Mouse (Mus musculus): ENCODE results near the gene Tex33. TPM values are rescaled to one million over a fixed set of nuclear protein-coding genes. Genes with fewer than 3 reads are reported as not detected.
"Not testable (repeated sequence)": the region's sequence is repeated elsewhere in the genome, so short reads cannot be mapped to it uniquely, and the experiment has no call there.

Gene Tex33
- polyA plus RNA-seq, 1 experiment from 2014 or later = not detected

DNA sequence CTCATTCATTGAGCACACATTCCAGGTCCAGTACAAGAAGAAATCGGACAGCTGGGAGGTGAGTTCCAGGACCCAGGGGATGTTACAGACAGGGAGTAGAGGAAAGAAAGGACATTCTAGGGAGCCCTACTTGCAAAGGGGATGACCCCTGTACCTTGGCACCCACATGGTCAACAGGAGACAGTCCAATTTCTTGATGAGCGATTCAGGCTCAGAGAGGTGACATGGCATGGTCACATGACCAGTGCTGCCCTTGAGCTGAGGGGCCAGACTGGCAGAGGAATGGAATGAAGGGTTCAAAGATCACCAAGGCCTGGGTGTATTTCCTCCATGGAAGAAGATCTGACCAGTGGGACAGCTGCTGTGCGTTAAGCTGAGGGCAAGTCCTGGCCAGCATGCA lies 51.1 kb downstream of the Tex33 start:
- no peak overlapping the region for H3K27ac ChIP-seq (replicated peaks in 1 of 2; ENCODE audit: control insufficient read depth in 1 of 2, insufficient read depth in 1 of 2, low read depth in 2 of 2, low read length in 2 of 2)
- H3K9ac ChIP-seq (ENCODE audit: low read length) = no peak overlapping the region
- H3K4me1 ChIP-seq (ENCODE audit: control insufficient read depth in 2 of 2, insufficient read depth in 2 of 2, low read length in 2 of 2) = no peaks in the 10 kb centered on the region
- 81% methylated on average over 3 of the region's 3 CpGs for WGBS
- H3K4me2 ChIP-seq (ENCODE audit: low read length) = no peak overlapping the region
- H3K36me3 ChIP-seq (ENCODE audit: control insufficient read depth, insufficient read depth, low read length) = no peaks in the 10 kb centered on the region
- H3K27me3 ChIP-seq (ENCODE audit: control insufficient read depth, insufficient read depth, low read length) = no peaks in the 10 kb centered on the region
- ATAC-seq (ENCODE audit: insufficient number of reproducible peaks, insufficient read depth, low FRiP score, low read depth) = no peak
- no peak overlapping the region for H3K4me3 ChIP-seq (ENCODE audit: control insufficient read depth in 1 of 2, insufficient read depth in 1 of 2, low read depth in 1 of 2, low read length in 2 of 2)
- H3K9me3 ChIP-seq (ENCODE audit: control insufficient read depth, low read length) = no peaks in the 10 kb centered on the region

DNA sequence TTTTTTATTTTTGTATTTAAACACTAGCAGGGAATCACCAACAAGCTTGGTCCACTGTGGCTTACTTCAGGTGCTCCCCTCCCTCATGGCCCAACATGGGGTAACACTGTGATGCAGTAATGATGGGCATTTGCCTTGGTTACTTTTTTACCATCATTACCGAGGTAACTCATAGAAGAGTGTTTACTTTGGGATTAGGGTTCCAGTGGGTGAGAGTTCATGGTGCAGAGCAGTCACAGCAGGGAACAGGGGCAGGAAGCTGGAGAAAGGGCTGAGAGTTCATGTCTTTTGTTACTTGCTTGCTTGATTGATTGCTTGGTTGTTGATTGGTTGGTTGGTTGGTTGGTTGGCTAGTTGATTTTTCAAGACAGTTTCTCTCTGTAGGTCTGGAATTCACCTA lies 52.0 kb downstream of the Tex33 start:
- no peak for ATAC-seq (ENCODE audit: insufficient number of reproducible peaks, insufficient read depth, low FRiP score, low read depth)
- no peak overlapping the region for H3K9ac ChIP-seq (ENCODE audit: low read length)
- H3K9me3 ChIP-seq (ENCODE audit: control insufficient read depth, low read length) = no peaks in the 10 kb centered on the region
- no peaks in the 10 kb centered on the region for H3K4me1 ChIP-seq (ENCODE audit: control insufficient read depth in 2 of 2, insufficient read depth in 2 of 2, low read length in 2 of 2)
- H3K27me3 ChIP-seq (ENCODE audit: control insufficient read depth, insufficient read depth, low read length) = no peaks in the 10 kb centered on the region
- H3K4me2 ChIP-seq (ENCODE audit: low read length) = no peak overlapping the region
- no peak overlapping the region for H3K27ac ChIP-seq (replicated peaks in 1 of 2; ENCODE audit: control insufficient read depth in 1 of 2, insufficient read depth in 1 of 2, low read depth in 2 of 2, low read length in 2 of 2)
- no peaks in the 10 kb centered on the region for H3K36me3 ChIP-seq (ENCODE audit: control insufficient read depth, insufficient read depth, low read length)
- H3K4me3 ChIP-seq (ENCODE audit: control insufficient read depth in 1 of 2, insufficient read depth in 1 of 2, low read depth in 1 of 2, low read length in 2 of 2) = no peak overlapping the region
- 10% methylated on average over 1 of the region's 1 CpGs for WGBS

DNA sequence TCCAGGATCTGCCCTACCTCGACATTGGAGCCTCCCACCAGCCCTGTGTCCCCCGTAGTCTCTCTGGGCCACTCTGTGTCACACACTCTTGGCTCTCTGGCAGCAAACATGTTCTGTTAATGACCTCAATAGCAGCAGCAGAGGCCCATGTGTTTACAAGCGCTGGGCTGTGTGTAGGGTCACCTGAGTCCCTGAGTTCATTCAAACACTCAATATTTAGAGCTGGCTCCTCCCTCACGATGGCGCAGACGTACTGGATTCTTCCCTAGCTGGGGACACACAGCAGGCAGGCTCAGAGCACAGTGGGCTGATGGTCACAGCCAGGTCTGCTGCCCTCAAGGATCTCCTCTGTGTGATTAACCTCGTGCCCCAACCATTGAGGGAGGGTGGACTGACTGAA lies 54.8 kb downstream of the Tex33 start:
- WGBS = 69% methylated on average over 5 of the region's 7 CpGs
- not testable (repeated sequence) for H3K4me2 ChIP-seq (ENCODE audit: low read length); H3K27ac ChIP-seq (replicated peaks in 1 of 2; ENCODE audit: control insufficient read depth in 1 of 2, insufficient read depth in 1 of 2, low read depth in 2 of 2, low read length in 2 of 2); H3K27me3 ChIP-seq (ENCODE audit: control insufficient read depth, insufficient read depth, low read length); H3K4me1 ChIP-seq (ENCODE audit: control insufficient read depth in 2 of 2, insufficient read depth in 2 of 2, low read length in 2 of 2); H3K9me3 ChIP-seq (ENCODE audit: control insufficient read depth, low read length); H3K36me3 ChIP-seq (ENCODE audit: control insufficient read depth, insufficient read depth, low read length); ATAC-seq (ENCODE audit: insufficient number of reproducible peaks, insufficient read depth, low FRiP score, low read depth); H3K9ac ChIP-seq (ENCODE audit: low read length); H3K4me3 ChIP-seq (ENCODE audit: control insufficient read depth in 1 of 2, insufficient read depth in 1 of 2, low read depth in 1 of 2, low read length in 2 of 2)

DNA sequence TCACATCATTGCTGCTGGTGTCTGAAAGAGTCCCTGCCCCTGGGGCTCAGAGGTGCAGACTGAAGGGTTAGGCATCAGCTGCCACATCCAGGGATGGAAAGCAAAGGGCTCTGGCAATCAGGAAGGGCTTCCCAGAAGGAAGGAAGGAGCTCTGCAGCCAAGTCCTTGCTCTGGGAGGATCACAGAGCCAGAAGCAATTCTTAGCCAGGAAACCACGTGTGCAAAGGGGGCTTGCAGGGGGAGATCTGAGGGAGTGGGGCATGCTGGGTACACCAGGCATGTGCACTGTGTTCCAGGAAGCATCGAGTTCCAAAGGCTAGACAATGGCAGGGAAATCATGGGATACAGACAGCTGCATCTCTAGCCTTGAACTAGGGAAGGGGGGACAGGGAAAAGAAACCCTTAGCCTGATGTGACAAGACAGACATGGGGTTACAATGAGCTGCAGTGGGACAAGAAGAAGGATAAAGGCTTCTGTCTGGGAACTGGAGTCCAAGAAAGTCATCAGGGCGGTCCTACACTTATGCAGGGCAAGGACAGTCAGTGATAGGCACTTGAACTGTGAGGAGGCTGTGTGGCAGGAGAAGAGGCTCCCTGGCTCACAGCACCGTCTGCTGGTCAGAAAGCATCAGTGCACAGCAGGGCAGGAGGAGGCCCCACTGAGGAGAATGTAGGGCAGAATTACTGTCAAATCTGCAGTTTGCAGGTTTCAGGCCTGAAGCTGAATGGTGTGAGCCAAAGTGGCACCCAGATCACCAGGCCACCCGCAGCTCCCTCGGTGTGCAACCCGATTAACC lies 55.9 kb downstream of the Tex33 start:
- H3K27ac ChIP-seq (replicated peaks in 1 of 2; ENCODE audit: control insufficient read depth in 1 of 2, insufficient read depth in 1 of 2, low read depth in 2 of 2, low read length in 2 of 2); H3K4me2 ChIP-seq (ENCODE audit: low read length); H3K9ac ChIP-seq (ENCODE audit: low read length); H3K9me3 ChIP-seq (ENCODE audit: control insufficient read depth, low read length); H3K4me1 ChIP-seq (ENCODE audit: control insufficient read depth in 2 of 2, insufficient read depth in 2 of 2, low read length in 2 of 2); ATAC-seq (ENCODE audit: insufficient number of reproducible peaks, insufficient read depth, low FRiP score, low read depth); H3K27me3 ChIP-seq (ENCODE audit: control insufficient read depth, insufficient read depth, low read length); H3K36me3 ChIP-seq (ENCODE audit: control insufficient read depth, insufficient read depth, low read length); H3K4me3 ChIP-seq (ENCODE audit: control insufficient read depth in 1 of 2, insufficient read depth in 1 of 2, low read depth in 1 of 2, low read length in 2 of 2): not testable (repeated sequence)
- WGBS = 23% methylated on average over 7 of the region's 7 CpGs

DNA sequence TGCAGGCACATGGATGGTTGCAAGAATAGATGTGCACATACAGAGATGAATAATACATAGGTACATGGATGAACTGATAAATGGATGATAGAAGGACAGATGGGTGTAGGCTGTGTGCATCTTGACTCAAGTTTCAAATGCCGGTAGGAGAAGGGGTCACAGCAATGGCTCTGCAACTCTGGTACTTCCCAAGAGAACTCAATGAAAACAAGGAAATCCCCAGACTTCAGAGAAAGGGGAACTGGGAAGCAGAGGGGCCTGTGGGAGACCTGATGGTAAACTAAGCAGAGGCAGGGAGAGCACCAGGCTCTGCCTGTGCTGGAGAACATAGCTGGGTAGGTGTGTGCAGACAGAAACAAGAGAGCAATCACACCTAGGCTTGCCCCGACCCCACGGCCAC lies 61.3 kb downstream of the Tex33 start:
- Histone ChIP-seq H3K4me1 (ENCODE audit: control insufficient read depth in 2 of 2, insufficient read depth in 2 of 2, low read length in 2 of 2) (no peaks in the 10 kb centered on the region), H3K36me3 (ENCODE audit: control insufficient read depth, insufficient read depth, low read length) (no peaks in the 10 kb centered on the region), H3K4me3 (ENCODE audit: control insufficient read depth in 1 of 2, insufficient read depth in 1 of 2, low read depth in 1 of 2, low read length in 2 of 2) (no peak overlapping the region), H3K27me3 (ENCODE audit: control insufficient read depth, insufficient read depth, low read length) (no peaks in the 10 kb centered on the region), H3K9me3 (ENCODE audit: control insufficient read depth, low read length) (no peaks in the 10 kb centered on the region), H3K27ac (replicated peaks in 1 of 2; ENCODE audit: control insufficient read depth in 1 of 2, insufficient read depth in 1 of 2, low read depth in 2 of 2, low read length in 2 of 2) (no peak overlapping the region), H3K9ac (ENCODE audit: low read length) (no peak overlapping the region), H3K4me2 (ENCODE audit: low read length) (no peak overlapping the region)
- no peak for ATAC-seq (ENCODE audit: insufficient number of reproducible peaks, insufficient read depth, low FRiP score, low read depth)
- WGBS = 81% methylated on average over 3 of the region's 3 CpGs

DNA sequence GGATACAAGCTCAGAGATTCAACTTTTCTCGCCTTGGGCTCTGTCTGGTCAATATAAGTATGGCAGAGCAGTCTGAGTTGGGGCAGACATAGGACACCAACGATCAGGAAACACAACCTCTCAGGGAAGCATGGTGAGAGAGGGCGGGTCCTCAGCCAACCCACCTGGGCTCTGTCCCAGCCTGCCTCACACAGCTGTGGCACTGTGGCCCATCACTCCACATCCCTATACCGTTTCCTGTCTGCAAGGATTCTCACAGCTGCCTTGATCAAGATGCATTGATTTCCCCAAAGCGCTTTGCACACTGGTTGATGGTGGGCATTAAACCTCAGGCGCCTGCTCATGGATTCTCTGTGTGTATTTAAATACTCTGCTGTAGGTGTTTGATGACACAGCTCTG lies 62.7 kb downstream of the Tex33 start:
- no peak overlapping the region for H3K4me2 ChIP-seq (ENCODE audit: low read length)
- H3K27me3 ChIP-seq (ENCODE audit: control insufficient read depth, insufficient read depth, low read length) = no peaks in the 10 kb centered on the region
- no peak overlapping the region for H3K4me3 ChIP-seq (ENCODE audit: control insufficient read depth in 1 of 2, insufficient read depth in 1 of 2, low read depth in 1 of 2, low read length in 2 of 2)
- no peak for ATAC-seq (ENCODE audit: insufficient number of reproducible peaks, insufficient read depth, low FRiP score, low read depth)
- H3K36me3 ChIP-seq (ENCODE audit: control insufficient read depth, insufficient read depth, low read length) = no peaks in the 10 kb centered on the region
- H3K4me1 ChIP-seq (ENCODE audit: control insufficient read depth in 2 of 2, insufficient read depth in 2 of 2, low read length in 2 of 2) = no peaks in the 10 kb centered on the region
- H3K27ac ChIP-seq (replicated peaks in 1 of 2; ENCODE audit: control insufficient read depth in 1 of 2, insufficient read depth in 1 of 2, low read depth in 2 of 2, low read length in 2 of 2) = no peak overlapping the region
- no peaks in the 10 kb centered on the region for H3K9me3 ChIP-seq (ENCODE audit: control insufficient read depth, low read length)
- no peak overlapping the region for H3K9ac ChIP-seq (ENCODE audit: low read length)
- WGBS = 66% methylated on average over 6 of the region's 6 CpGs

DNA sequence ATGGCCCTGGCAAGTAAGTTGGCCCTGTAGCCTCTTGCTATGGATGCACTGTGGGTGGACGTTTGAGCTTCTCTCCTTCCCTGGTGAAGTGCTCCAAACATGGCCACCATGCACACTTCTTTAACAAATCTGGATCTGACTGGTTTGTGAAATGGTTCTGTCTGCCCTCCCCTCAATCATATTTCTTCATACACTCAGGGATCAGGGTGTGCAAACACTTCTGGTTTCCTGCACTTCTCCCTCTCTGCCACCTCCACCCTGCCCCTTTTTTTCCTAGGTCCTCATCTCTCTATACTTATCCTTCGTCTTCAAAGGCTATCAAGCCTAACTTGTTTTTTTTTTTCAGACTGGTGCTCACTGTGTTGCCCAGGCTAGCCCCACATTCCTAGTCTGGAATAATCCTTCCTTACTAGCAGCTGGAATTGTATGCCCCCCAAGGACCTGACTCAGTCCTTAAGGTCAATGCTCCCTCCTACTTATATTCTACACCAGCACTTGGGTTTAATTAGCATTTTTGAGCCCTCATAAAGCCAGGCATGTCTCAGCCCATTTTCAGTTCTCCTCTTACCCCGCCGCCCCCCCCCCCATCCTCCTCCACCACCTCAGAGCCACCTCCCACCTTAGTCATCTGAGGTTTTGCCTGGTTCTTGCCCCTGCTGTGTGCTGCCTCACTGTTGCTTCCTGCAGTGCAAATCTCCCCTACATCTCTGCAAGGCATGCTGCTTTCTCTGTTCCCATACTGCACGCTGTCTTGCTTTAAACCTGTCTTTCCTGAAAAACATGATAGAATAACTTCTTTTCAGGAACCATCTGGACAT lies 64.0 kb downstream of the Tex33 start:
- Histone ChIP-seq H3K36me3 (ENCODE audit: control insufficient read depth, insufficient read depth, low read length) (no peaks in the 10 kb centered on the region), H3K9me3 (ENCODE audit: control insufficient read depth, low read length) (no peaks in the 10 kb centered on the region), H3K27me3 (ENCODE audit: control insufficient read depth, insufficient read depth, low read length) (no peaks in the 10 kb centered on the region), H3K4me2 (ENCODE audit: low read length) (no peak overlapping the region), H3K4me1 (ENCODE audit: control insufficient read depth in 2 of 2, insufficient read depth in 2 of 2, low read length in 2 of 2) (no peaks in the 10 kb centered on the region), H3K27ac (replicated peaks in 1 of 2; ENCODE audit: control insufficient read depth in 1 of 2, insufficient read depth in 1 of 2, low read depth in 2 of 2, low read length in 2 of 2) (no peak overlapping the region), H3K9ac (ENCODE audit: low read length) (no peak overlapping the region), H3K4me3 (ENCODE audit: control insufficient read depth in 1 of 2, insufficient read depth in 1 of 2, low read depth in 1 of 2, low read length in 2 of 2) (no peak overlapping the region)
- WGBS = 66% methylated on average over 5 of the region's 5 CpGs
- ATAC-seq (ENCODE audit: insufficient number of reproducible peaks, insufficient read depth, low FRiP score, low read depth) = no peak
